Mouse (Mus musculus): ENCODE measurements at regions not wholly inside any gene's neighbourhood (a gene's known extent, or its start where the extent isn't known, plus 50 kb on each side); places are given as distances from the start of the nearest gene placed in this dataset.
A peak's percentile ranks its signal among the peaks of the same experiment; 100 is the strongest.

GRCm38 (mm10) chr2:179064616-179065015 lies 377.6 kb upstream of the Cdh4 start:
- no peak for DNase-seq
- intact Hi-C loops (cut with DNase I), result no loop called here

GRCm38 (mm10) chr2:179069520-179069919 lies 372.7 kb upstream of the Cdh4 start:
- intact Hi-C loops (cut with DNase I), result no loop called here
- DNase-seq, result no peak

- DNase-seq, result peak; percentile 7 to 26
- intact Hi-C loops (cut with DNase I), result loop anchor here (10.0 kb wide), 1 partner anchor 804 kb away; no protein-coding TSS in a partner anchor
Measured at GRCm38 (mm10) chr2:179070346-179070745, 371.9 kb upstream of the Cdh4 start.

GRCm38 (mm10) chr2:179080462-179081274 lies 361.6 kb upstream of the Cdh4 start:
- DNase-seq, result no peak
- intact Hi-C loops (cut with DNase I), result no loop called here

- intact Hi-C loops (cut with DNase I), result no loop called here
- no peak for DNase-seq
Measured at GRCm38 (mm10) chr2:179086915-179087314, 355.3 kb upstream of the Cdh4 start.

GRCm38 (mm10) chr2:179091480-179091879 lies 350.8 kb upstream of the Cdh4 start:
- no peak for DNase-seq
- intact Hi-C loops (cut with DNase I), result no loop called here

GRCm38 (mm10) chr2:179093996-179094395 lies 348.2 kb upstream of the Cdh4 start:
- intact Hi-C loops (cut with DNase I), result no loop called here

GRCm38 (mm10) chr2:179095981-179096380 lies 346.2 kb upstream of the Cdh4 start:
- intact Hi-C loops (cut with DNase I), result no loop called here
- DNase-seq, result no peak

More at GRCm38 (mm10) chr2:179093996-179094395, 348.2 kb upstream of the Cdh4 start:
- no peak for DNase-seq

- intact Hi-C loops (cut with DNase I), result no loop called here
- no peak for DNase-seq
Measured at GRCm38 (mm10) chr2:179096861-179097260, 345.4 kb upstream of the Cdh4 start.

GRCm38 (mm10) chr2:179099783-179100182 lies 342.4 kb upstream of the Cdh4 start:
- no peak for DNase-seq
- intact Hi-C loops (cut with DNase I), result no loop called here

GRCm38 (mm10) chr2:179103114-179103513 lies 339.1 kb upstream of the Cdh4 start:
- no peak for DNase-seq
- intact Hi-C loops (cut with DNase I), result no loop called here

- intact Hi-C loops (cut with DNase I), result no loop called here
- DNase-seq, result no peak
Measured at GRCm38 (mm10) chr2:179112951-179113350, 329.3 kb upstream of the Cdh4 start.

GRCm38 (mm10) chr2:179128018-179128417 lies 314.2 kb upstream of the Cdh4 start:
- DNase-seq, result no peak
- intact Hi-C loops (cut with DNase I), result no loop called here

GRCm38 (mm10) chr2:179128432-179128831 lies 313.8 kb upstream of the Cdh4 start:
- no peak for DNase-seq
- intact Hi-C loops (cut with DNase I), result no loop called here

GRCm38 (mm10) chr2:179131004-179131403 lies 311.2 kb upstream of the Cdh4 start:
- no peak for DNase-seq
- intact Hi-C loops (cut with DNase I), result no loop called here

- no peak for DNase-seq
- intact Hi-C loops (cut with DNase I), result no loop called here
Measured at GRCm38 (mm10) chr2:179142313-179142712, 299.9 kb upstream of the Cdh4 start.

- intact Hi-C loops (cut with DNase I), result no loop called here
Measured at GRCm38 (mm10) chr2:179145726-179146125, 296.5 kb upstream of the Cdh4 start.

GRCm38 (mm10) chr2:179146274-179146673 lies 296.0 kb upstream of the Cdh4 start:
- no peak for DNase-seq
- intact Hi-C loops (cut with DNase I), result no loop called here

More at GRCm38 (mm10) chr2:179145726-179146125, 296.5 kb upstream of the Cdh4 start:
- no peak for DNase-seq

GRCm38 (mm10) chr2:179148194-179148593 lies 294.0 kb upstream of the Cdh4 start:
- no peak for DNase-seq
- intact Hi-C loops (cut with DNase I), result no loop called here

- intact Hi-C loops (cut with DNase I), result no loop called here
Measured at GRCm38 (mm10) chr2:179148667-179149066, 293.6 kb upstream of the Cdh4 start.

GRCm38 (mm10) chr2:179158881-179159280 lies 283.4 kb upstream of the Cdh4 start:
- no peak for DNase-seq
- intact Hi-C loops (cut with DNase I), result no loop called here

More at GRCm38 (mm10) chr2:179148667-179149066, 293.6 kb upstream of the Cdh4 start:
- no peak for DNase-seq

GRCm38 (mm10) chr2:179163116-179163515 lies 279.1 kb upstream of the Cdh4 start:
- no peak for DNase-seq
- intact Hi-C loops (cut with DNase I), result no loop called here
